Mouse (Mus musculus) MEL (cell line): ENCODE data around the gene Col4a1. TPM values are rescaled to one million over a fixed set of nuclear protein-coding genes. Genes with fewer than 3 reads are reported as not detected.

Source experiments
- DNase-seq: peaks from one replicate; pipeline ENCODE4 v3.0.0; 2011; ENCODE audit warnings: low read depth, low spot score
- H3K27ac ChIP-seq: 2 replicates; pipeline ENCODE4 v1.5.1; 2012; ENCODE audit warnings: low read depth, mild to moderate bottlenecking, control low read depth, low read length, moderate library complexity; ENCODE audit not compliant: control insufficient read depth
- H3K27me3 ChIP-seq, 2 experiments: fragments of 150-350 bp in 1 of 2; sonication (generic) in 1 of 2; 2 replicates each; pipeline ENCODE4 v1.6.1; 2012; ENCODE audit warnings: low read length in 2 of 2, mild to moderate bottlenecking in 2 of 2, improper control_type of control experiment in 1 of 2, moderate library complexity in 1 of 2; ENCODE audit not compliant: insufficient read depth in 2 of 2, control insufficient read depth in 1 of 2
- H3K36me3 ChIP-seq, 2 experiments: 2 replicates each; pipeline ENCODE4 v1.6.1; 2012 to 2014; ENCODE audit warnings: low read length in 2 of 2, improper control_type of control experiment in 1 of 2, inconsistent platforms in 1 of 2, mild to moderate bottlenecking in 1 of 2; ENCODE audit not compliant: insufficient read depth in 2 of 2, control insufficient read depth in 1 of 2
- H3K4me1 ChIP-seq, 2 experiments: fragments of 150-350 bp in 1 of 2; sonication (generic) in 1 of 2; 2 replicates each; pipeline ENCODE4 v1.6.1; 2012; ENCODE audit warnings: low read length in 2 of 2, improper control_type of control experiment in 1 of 2, mild to moderate bottlenecking in 1 of 2; ENCODE audit not compliant: insufficient read depth in 2 of 2, control insufficient read depth in 1 of 2
- H3K4me3 ChIP-seq, 2 experiments: fragments of 150-350 bp in 1 of 2; sonication (generic) in 1 of 2; 2 replicates each; pipeline ENCODE4 v1.5.1; 2012; ENCODE audit warnings: low read depth in 2 of 2, low read length in 2 of 2, mild to moderate bottlenecking in 2 of 2, moderate library complexity in 2 of 2, control low read depth in 1 of 2, improper control_type of control experiment in 1 of 2; ENCODE audit not compliant: control insufficient read depth in 1 of 2, insufficient read depth in 1 of 2
- H3K79me2 ChIP-seq: 2 replicates; pipeline ENCODE4 v1.6.1; 2012; ENCODE audit warnings: mild to moderate bottlenecking, low read length, moderate library complexity; ENCODE audit not compliant: control insufficient read depth, poor library complexity, insufficient read depth
- H3K9ac ChIP-seq: 2 replicates; pipeline ENCODE4 v1.6.1; 2012; ENCODE audit warnings: low read depth, mild to moderate bottlenecking, control low read depth, low read length, moderate library complexity; ENCODE audit not compliant: control insufficient read depth, poor library complexity, severe bottlenecking
- H3K9me3 ChIP-seq: fragments of 150-350 bp; sonication (generic); replicated peaks from 2 replicates; pipeline ENCODE4 v1.6.1; 2012; ENCODE audit warnings: mild to moderate bottlenecking, low read length, improper control_type of control experiment, moderate library complexity; ENCODE audit not compliant: insufficient read depth
- CHD1 ChIP-seq: IDR thresholded peaks from 2 replicates; pipeline ENCODE4 v1.6.1; 2012; ENCODE audit warnings: low read depth, mild to moderate bottlenecking, inconsistent platforms, low read length, improper control_type of control experiment
- E2F4 ChIP-seq: IDR thresholded peaks from 2 replicates; pipeline ENCODE4 v1.6.1; 2011; ENCODE audit warnings: low read depth, low read length, improper control_type of control experiment, borderline replicate concordance
- ELF1 ChIP-seq: IDR thresholded peaks from 2 replicates; pipeline ENCODE4 v1.6.1; 2014; ENCODE audit warnings: low read depth, mild to moderate bottlenecking, inconsistent platforms, low read length, improper control_type of control experiment, moderate library complexity
- GABPA ChIP-seq: IDR thresholded peaks from 2 replicates; pipeline ENCODE4 v1.6.1; 2012; ENCODE audit warnings: low read depth, mild to moderate bottlenecking, inconsistent platforms, low read length, improper control_type of control experiment, moderate library complexity
- GATA1 ChIP-seq: IDR thresholded peaks from 2 replicates; pipeline ENCODE4 v1.6.1; 2011; ENCODE audit warnings: low read depth, low read length, improper control_type of control experiment
- JUND ChIP-seq: IDR thresholded peaks from 2 replicates; pipeline ENCODE4 v1.6.1; 2011; ENCODE audit warnings: low read depth, mild to moderate bottlenecking, improper control_type of control experiment, low read length
- KAT2A ChIP-seq: conservative IDR thresholded peaks from 2 replicates; pipeline ENCODE4 v1.6.1; 2012; ENCODE audit warnings: low read depth, low read length, improper control_type of control experiment, inconsistent platforms
- MAFK ChIP-seq: IDR thresholded peaks from 2 replicates; pipeline ENCODE4 v1.6.1; 2011; ENCODE audit warnings: low read depth, mild to moderate bottlenecking, low read length, improper control_type of control experiment, borderline replicate concordance
- MAZ ChIP-seq: IDR thresholded peaks from 2 replicates; pipeline ENCODE4 v1.6.1; 2012; ENCODE audit warnings: low read depth, mild to moderate bottlenecking, inconsistent platforms, low read length, improper control_type of control experiment
- MYC ChIP-seq: IDR thresholded peaks from 2 replicates; pipeline ENCODE4 v1.6.1; 2011; ENCODE audit warnings: low read depth, mild to moderate bottlenecking, low read length, improper control_type of control experiment, moderate library complexity
- NELFE ChIP-seq: IDR thresholded peaks from 2 replicates; pipeline ENCODE4 v1.6.1; 2011; ENCODE audit warnings: low read depth, low read length, improper control_type of control experiment
- RCOR1 ChIP-seq: IDR thresholded peaks from 2 replicates; pipeline ENCODE4 v1.6.1; 2012; ENCODE audit warnings: low read depth, mild to moderate bottlenecking, inconsistent platforms, low read length, improper control_type of control experiment
- SIN3A ChIP-seq: IDR thresholded peaks from 2 replicates; pipeline ENCODE4 v1.6.1; 2012; ENCODE audit warnings: low read length, improper control_type of control experiment, inconsistent platforms
- SMC3 ChIP-seq: IDR thresholded peaks from 2 replicates; pipeline ENCODE4 v1.6.1; 2011; ENCODE audit warnings: low read depth, low read length, improper control_type of control experiment
- TAL1 ChIP-seq: IDR thresholded peaks from 2 replicates; pipeline ENCODE4 v1.6.1; 2012; ENCODE audit warnings: mild to moderate bottlenecking, inconsistent platforms, low read length, moderate library complexity, mixed read lengths
- TBP ChIP-seq: IDR thresholded peaks from 2 replicates; pipeline ENCODE4 v1.8.0; 2011; ENCODE audit warnings: low read depth, low read length, improper control_type of control experiment
- UBTF ChIP-seq: IDR thresholded peaks from 2 replicates; pipeline ENCODE4 v1.6.1; 2012; ENCODE audit warnings: low read depth, mild to moderate bottlenecking, inconsistent platforms, low read length, improper control_type of control experiment, moderate library complexity, borderline replicate concordance; ENCODE audit not compliant: insufficient read depth
- polyA plus RNA-seq, 2 experiments: library from polyadenylated mRNA; stranded (reverse) in 1 of 2; unstranded in 1 of 2; fragments of >175 nt in 1 of 2; fragments of >200 nt in 1 of 2; gene quantifications; 2 replicates each; pipeline versions ENCODE4 v1.2.1 to v1.2.4; 2012; ENCODE audit warnings: low replicate concordance in 2 of 2, low read depth in 1 of 2; ENCODE audit not compliant: insufficient read length in 2 of 2, insufficient read depth in 1 of 2, missing spikeins in 1 of 2
- total RNA-seq: library from RNA; depleted of rRNA; stranded (reverse); fragments of 300-350 nt; gene quantifications from 2 replicates; pipeline ENCODE4 v1.2.3, GENCODE M21; 2012

The Col4a1 gene
- total and polyA plus RNA-seq, 3 experiments, result 0.31 TPM; not detected in 2

DNA sequence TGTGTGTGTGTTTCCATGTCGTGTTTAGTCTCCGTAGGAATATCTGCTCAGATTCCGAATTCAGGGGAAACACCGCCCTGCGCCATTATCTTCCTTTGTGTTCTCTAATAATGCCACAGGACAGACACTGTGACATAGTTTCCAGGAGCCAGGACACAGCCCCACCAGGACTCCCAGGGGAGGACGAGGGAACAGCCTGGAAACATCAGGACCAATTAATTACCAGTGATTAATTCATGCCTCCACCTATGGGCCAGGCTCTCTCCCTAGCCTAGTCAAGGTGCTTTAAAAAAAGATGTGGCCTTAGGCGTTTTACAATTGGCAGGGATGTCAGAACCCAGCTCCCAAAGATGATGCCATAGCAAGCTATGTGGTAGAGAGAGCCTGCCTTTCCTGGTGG lies 5.2 kb downstream of the Col4a1 start:
- Histone ChIP-seq H3K36me3 (no peaks in the 10 kb centered on the region), H3K9me3 (no peaks in the 10 kb centered on the region), H3K79me2 (no peaks in the 10 kb centered on the region), H3K27ac (no peak overlapping the region), H3K9ac (no peak overlapping the region), H3K4me1 (no peaks in the 10 kb centered on the region), H3K27me3 (no peaks in the 10 kb centered on the region), H3K4me3 (no peak overlapping the region)
- no peak for DNase-seq
- TF ChIP-seq RCOR1, result no peak
- TF ChIP-seq MYC, result no peak
- TF ChIP-seq TBP, result no peak

DNA sequence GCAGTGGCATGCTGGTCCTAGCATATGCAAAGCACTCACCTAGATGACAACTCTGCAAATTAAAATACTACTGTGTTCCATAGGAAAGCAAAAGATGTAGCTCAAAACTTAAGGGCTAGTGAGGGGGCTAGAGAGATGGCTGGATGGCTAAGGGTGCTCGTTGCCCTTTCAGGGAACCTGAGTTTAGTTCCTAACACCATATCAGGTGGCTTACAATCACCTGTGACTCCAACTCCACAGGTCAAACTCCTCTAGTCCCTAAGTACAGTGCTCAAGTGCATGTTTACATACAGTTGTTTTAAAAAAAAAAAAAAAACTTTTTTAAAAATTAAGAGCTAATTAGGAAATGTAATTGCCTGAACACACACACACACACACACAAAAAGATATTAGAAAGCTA lies 7.1 kb downstream of the Col4a1 start:
- Histone ChIP-seq H3K27me3 (no peaks in the 10 kb centered on the region), H3K36me3 (no peaks in the 10 kb centered on the region), H3K4me3 (no peak overlapping the region), H3K9me3 (no peaks in the 10 kb centered on the region), H3K79me2 (no peaks in the 10 kb centered on the region), H3K9ac (no peak overlapping the region), H3K27ac (no peak overlapping the region), H3K4me1 (no peaks in the 10 kb centered on the region)
- TF ChIP-seq UBTF (no peak), NELFE (no peak), TAL1 (no peak), RCOR1 (no peak), E2F4 (no peak), ELF1 (no peak), JUND (no peak), SMC3 (no peak), MAFK (no peak), GABPA (no peak), SIN3A (no peak), CHD1 (no peak), KAT2A (no peak), MAZ (no peak), GATA1 (no peak)
- no peak for DNase-seq
